Mouse (Mus musculus) kidney, adult 2 months (tissue): ENCODE measurements around the gene Grik4.

Source experiments
- CTCF ChIP-seq: fragments of 200-500 bp; conservative IDR thresholded peaks from 2 replicates; pipeline ENCODE4 v1.5.1; 2011; ENCODE audit warnings: low read depth, mild to moderate bottlenecking, control low read depth, low read length, moderate library complexity, mixed read lengths; ENCODE audit not compliant: insufficient read depth, insufficient read length
- POLR2A ChIP-seq: fragments of 200-500 bp; IDR thresholded peaks from one replicate; pipeline ENCODE4 v1.6.1; 2011; ENCODE audit warnings: low read depth, low read length, control low read depth

GRCm38 (mm10) chr9:42468360-42468759 lies 475.9 kb downstream of the Grik4 start:
- TF ChIP-seq CTCF (no peak), POLR2A (no peak)
